Mouse (Mus musculus) E14TG2a.4 (cell line): ENCODE measurements around the gene Pwp1.

Source experiments
- H3K27me3 ChIP-seq: 2 replicates; pipeline ENCODE4 v1.6.1; 2014; ENCODE audit warnings: low read length, control low read depth; ENCODE audit not compliant: insufficient read depth
- H3K36me3 ChIP-seq: 2 replicates; pipeline ENCODE4 v1.6.1; 2014; ENCODE audit warnings: low read length, control low read depth; ENCODE audit not compliant: insufficient read depth
- H3K4me1 ChIP-seq: replicated peaks from 2 replicates; pipeline ENCODE4 v1.6.1; 2014; ENCODE audit warnings: low read depth, low read length, control low read depth
- H3K4me3 ChIP-seq: replicated peaks from 2 replicates; pipeline ENCODE4 v1.5.1; 2014; ENCODE audit warnings: mild to moderate bottlenecking, low read length
- H3K9me3 ChIP-seq: 2 replicates; pipeline ENCODE4 v1.6.1; 2014; ENCODE audit warnings: low read length, control low read depth
- CTCF ChIP-seq: conservative IDR thresholded peaks from 2 replicates; pipeline ENCODE4 v1.5.1; 2014; ENCODE audit warnings: low read length
- NANOG ChIP-seq: IDR thresholded peaks from 2 replicates; pipeline ENCODE4 v1.6.1; 2014; ENCODE audit warnings: borderline replicate concordance, low read length, mixed read lengths
- POU5F1 ChIP-seq: IDR thresholded peaks from 2 replicates; pipeline ENCODE4 v1.6.1; 2014; ENCODE audit warnings: low read length, borderline replicate concordance

The Pwp1 gene

DNA sequence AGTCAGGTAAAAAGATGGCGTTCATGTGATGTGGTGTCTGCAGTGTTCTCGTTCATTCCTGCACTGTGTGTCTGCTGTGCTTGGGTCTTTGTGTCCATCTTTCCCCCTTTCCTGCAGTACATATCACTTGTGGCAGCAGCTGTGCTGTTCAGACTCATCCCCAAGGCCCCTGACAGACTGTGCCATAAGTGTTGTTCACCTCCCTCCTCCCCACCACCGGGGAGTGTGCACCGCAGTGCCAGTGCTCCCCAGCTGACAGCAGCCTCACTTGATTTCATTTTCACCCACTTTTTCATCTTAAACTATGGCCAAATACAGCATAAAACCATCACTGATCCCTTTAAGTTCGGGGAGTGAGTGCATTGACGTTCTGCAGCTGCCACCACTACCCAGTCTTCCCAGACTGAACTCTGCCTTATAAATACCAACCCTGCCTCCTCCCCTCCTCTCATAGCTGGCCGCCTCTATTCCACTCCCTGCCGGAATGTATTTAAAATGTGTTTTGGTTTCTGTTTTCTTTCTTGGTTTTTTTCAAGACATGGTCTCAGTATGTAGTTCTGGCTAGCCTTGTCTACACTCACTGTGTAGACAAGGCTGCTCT lies 50.7 kb downstream of the Pwp1 start:
- TF ChIP-seq POU5F1: no peak
- no peak for TF ChIP-seq CTCF
- no peak for TF ChIP-seq NANOG
- Histone ChIP-seq H3K9me3 (no peaks in the 10 kb centered on the region), H3K36me3 (peaks cover 99% of the 10 kb centered on the region), H3K4me1 (no peaks in the 10 kb centered on the region), H3K4me3 (no peak overlapping the region), H3K27me3 (no peaks in the 10 kb centered on the region)

DNA sequence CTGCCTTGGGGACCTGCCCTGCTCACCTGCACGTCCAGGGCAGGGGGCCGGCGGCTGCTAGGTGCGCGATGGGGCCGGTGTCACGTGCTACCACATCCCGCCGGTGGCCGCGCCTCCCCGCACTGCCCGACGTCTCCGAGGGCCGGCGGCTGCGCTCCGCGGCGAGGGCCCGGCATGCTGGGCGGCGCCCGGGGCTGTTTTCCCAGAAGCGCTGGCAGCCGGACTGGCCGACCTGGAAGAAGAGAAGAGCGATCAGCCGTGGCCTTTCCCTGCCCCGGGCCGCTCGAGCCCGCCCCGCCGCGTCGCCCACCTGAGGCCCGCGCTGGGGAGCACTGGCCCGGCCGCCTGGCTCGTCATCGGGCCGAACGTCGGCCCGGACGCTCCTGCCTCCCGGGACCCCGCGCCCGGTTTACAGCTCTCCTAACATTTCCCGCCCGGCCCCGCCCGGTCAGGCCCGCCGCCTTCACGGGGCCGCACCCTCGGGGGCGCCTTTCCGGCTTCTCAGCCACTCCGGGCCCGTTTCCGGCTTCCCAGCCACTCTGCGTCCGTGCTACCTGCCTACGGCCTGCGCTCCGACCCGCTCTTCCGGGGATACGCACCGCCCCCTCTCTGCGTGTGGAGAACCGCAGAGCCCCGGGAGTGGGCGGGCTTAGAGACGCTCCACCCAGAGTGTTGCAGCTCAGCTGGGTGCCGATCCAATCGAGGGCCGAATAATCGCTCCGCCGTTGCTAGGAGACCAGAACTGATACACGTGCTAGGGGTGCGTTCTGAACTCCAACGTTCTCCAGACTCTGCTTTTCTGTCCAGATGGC lies 87.4 kb downstream of the Pwp1 start, which contains the start of gene Prdm4:
Prdm4 (minus strand) TSS at position 645 of the 812 bp plus-strand sequence.
- TF ChIP-seq NANOG: no peak
- TF ChIP-seq POU5F1: no peak
- TF ChIP-seq CTCF: no peak
- Histone ChIP-seq H3K36me3 (peaks cover 38% of the 10 kb centered on the region), H3K27me3 (peaks cover 17% of the 10 kb centered on the region), H3K9me3 (no peaks in the 10 kb centered on the region), H3K4me1 (peaks cover 27% of the 10 kb centered on the region), H3K4me3 (peak within 1 kb of the TSS; percentile 95)

DNA sequence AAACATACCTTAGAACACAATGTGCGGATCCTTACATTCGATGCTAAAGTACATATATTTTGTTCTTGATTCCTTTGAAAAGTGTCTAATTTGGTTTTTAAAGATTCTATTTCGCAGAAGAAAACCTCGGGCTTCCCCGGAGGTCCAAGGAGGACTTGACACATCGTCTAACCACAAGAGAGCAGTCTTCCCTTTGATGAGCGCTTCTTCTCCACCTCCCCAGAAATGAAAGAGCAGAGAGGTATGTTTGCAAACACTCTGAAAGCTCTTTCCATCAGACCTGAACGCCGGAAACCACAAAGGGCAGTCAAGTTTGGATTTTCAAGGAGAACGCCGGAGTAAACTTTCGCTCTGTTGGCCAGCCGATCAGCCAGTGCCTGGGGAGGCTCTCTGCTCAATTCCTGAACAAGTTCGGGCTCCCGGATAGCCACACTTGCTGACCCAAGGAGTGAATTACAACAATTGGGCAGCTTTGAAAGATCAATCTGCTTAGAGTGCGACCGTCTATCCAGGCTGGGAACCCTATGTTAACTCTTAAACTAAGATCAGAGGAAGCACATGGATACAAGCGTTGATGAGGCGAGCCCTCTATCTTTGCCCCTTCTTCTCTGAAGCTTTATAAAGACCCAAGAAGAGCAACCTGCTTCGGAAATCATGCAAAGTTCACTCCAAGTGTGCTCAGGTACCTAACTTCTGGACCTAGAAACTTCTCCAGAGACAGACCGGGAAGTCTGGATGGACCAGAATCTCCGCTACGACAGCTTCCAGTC lies 98.6 kb downstream of the Pwp1 start, which contains the start of gene Ascl4:
Ascl4 (plus strand) TSS at position 6 of the 770 bp plus-strand sequence.
- no peaks in the 10 kb centered on the region for H3K36me3 ChIP-seq
- H3K4me1 ChIP-seq: peaks cover 43% of the 10 kb centered on the region
- H3K4me3 ChIP-seq: peak within 1 kb of the TSS; percentile 82
- TF ChIP-seq POU5F1 (no peak), NANOG (no peak), CTCF (no peak)
- H3K9me3 ChIP-seq: no peaks in the 10 kb centered on the region
- H3K27me3 ChIP-seq: peaks cover 13% of the 10 kb centered on the region

DNA sequence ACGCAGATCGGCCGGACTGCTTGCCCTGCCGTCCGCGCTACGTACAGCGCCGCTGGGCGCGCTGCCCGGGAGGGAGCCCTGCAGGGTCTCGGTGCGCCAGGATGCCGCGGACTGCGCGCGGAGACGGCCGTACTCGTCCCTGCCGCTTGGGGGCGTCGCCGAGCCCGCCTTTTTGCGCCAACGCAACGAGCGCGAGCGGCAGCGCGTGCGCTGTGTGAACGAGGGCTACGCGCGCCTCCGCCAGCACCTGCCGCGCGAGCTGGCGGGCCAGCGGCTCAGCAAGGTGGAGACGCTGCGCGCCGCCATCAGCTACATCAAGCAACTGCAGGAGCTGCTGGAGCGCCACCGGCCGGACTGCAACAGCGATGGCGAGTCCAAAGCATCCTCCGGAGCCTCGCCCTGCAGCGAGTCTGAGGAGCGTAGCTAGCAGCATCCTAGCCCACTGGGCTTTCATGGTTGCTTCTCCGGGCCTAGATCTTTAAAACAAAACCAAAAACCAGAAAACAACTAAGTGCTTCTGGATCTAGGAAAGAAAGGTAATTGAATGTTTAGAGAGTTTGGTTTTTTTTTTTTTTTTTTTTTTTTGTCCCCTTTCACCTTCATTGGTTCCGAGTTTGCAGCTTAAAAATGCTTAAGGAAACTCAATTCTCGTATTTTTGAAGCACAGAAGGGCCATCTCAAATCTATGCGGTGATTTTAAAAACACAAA lies 99.4 kb downstream of the Pwp1 start:
- no peaks in the 10 kb centered on the region for H3K9me3 ChIP-seq
- H3K4me1 ChIP-seq: peaks cover 43% of the 10 kb centered on the region
- TF ChIP-seq POU5F1: no peak
- no peak for TF ChIP-seq CTCF
- TF ChIP-seq NANOG: no peak
- no peaks in the 10 kb centered on the region for H3K36me3 ChIP-seq
- peaks cover 13% of the 10 kb centered on the region for H3K27me3 ChIP-seq
- peak overlapping the region; percentile 82 for H3K4me3 ChIP-seq

DNA sequence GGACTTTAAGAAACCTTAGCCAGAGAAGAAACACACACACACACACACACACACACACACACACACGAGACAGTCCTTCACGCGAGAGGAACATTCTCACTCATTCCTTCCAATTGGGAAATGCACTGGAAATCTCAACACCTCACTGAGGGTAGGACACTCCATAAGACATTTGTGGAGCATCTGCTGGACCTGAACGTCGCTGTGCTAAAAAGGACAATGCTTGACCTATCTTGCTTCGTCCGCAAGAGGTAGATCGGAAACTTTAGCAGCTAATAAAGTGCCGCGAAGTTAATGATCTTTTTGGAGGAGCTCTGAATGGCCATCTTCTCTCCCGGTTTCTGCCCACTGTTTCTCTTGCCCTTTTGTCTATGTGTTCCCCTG lies 99.9 kb downstream of the Pwp1 start:
- TF ChIP-seq NANOG (no peak), POU5F1 (no peak), CTCF (no peak)
- peaks cover 43% of the 10 kb centered on the region for H3K4me1 ChIP-seq
- peaks cover 13% of the 10 kb centered on the region for H3K27me3 ChIP-seq
- peak overlapping the region; percentile 82 for H3K4me3 ChIP-seq
- no peaks in the 10 kb centered on the region for H3K9me3 ChIP-seq
- no peaks in the 10 kb centered on the region for H3K36me3 ChIP-seq

DNA sequence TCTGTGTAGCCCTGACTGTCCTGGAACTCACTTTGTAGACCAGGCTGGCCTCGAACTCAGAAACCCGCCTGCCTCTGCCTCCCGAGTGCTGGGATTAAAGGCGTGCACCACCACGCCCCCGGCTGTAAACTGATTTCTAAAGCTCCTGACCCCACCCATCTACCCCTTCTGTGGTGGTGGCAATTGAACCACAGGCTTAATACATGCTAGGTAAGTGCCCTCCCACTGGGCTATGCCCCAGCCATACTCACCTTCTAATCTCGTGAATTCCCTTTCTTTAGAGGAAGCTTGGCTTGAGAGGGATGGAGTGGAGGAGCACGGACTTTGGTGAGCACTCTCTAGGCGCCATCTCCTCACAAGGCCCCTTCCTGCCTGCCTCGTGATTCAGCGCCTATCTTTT lies 100.7 kb downstream of the Pwp1 start:
- Histone ChIP-seq H3K9me3 (no peaks in the 10 kb centered on the region), H3K4me3 (no peak overlapping the region), H3K4me1 (peaks cover 43% of the 10 kb centered on the region), H3K27me3 (peaks cover 13% of the 10 kb centered on the region), H3K36me3 (no peaks in the 10 kb centered on the region; the same call in 1 of the 2 replicates)
- TF ChIP-seq CTCF (no peak), POU5F1 (no peak), NANOG (no peak)

DNA sequence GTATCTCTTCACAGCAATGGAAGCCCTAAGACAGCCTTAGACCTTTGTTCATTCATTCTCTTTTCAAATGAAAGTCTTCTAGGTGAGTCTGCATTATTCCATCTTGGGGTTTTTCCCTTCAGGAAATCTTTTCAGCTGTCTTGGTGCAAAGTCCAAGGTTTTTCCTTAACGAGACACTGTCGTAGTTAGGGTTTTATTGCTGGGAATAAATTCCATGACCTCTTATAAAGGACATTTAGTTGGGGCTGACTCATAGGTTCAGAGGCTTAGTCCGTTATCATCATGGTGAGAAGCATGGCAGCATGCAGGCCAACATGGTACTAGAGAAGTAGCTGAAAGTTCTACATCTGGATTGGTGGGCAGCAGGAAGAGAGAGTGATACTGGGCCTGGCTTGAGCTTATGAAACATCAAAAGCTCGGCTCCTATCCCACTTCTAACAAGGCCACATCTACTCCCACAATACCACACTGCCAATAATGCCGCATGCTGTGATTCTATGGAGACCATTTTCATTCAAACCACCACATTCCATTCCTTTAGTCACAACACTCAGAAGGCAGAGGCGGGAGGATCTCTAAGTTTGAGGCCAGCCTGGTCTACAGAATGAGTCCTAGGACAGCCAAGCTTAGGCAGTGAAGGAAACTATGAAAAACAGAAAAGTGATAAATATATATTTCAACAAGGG lies 107.1 kb downstream of the Pwp1 start:
- Histone ChIP-seq H3K4me1 (peaks cover 9% of the 10 kb centered on the region), H3K36me3 (peaks cover 58% of the 10 kb centered on the region), H3K4me3 (no peak overlapping the region), H3K9me3 (0 out of 2 replicates have a peak, but pooled peaks cover 2% of the 10 kb centered on the region), H3K27me3 (no peaks in the 10 kb centered on the region)
- TF ChIP-seq CTCF (no peak), POU5F1 (no peak), NANOG (no peak)
